Mouse (Mus musculus) frontal cortex, postnatal 10 days (tissue): ENCODE results near the gene Lce1l.
"Not testable (repeated sequence)": the region's sequence is repeated elsewhere in the genome, so short reads cannot be mapped to it uniquely, and the experiment has no call there.

Experiments used
- DNase-seq, 2 experiments: peaks; one replicate each; pipeline ENCODE4 v3.0.0; 2022; ENCODE audit warnings: low spot score in 2 of 2, mixed read lengths in 1 of 2

The Lce1l gene

GRCm38 (mm10) chr3:92851186-92851585 lies at the start of gene Lce1l:
Lce1l (minus strand) TSS chr3:92851286.
- DNase-seq, result no peak

- DNase-seq, result no peak
Measured at GRCm38 (mm10) chr3:92894489-92894888, 43.4 kb upstream of the Lce1l start.

GRCm38 (mm10) chr3:92894063-92894462 lies 43.0 kb upstream of the Lce1l start:
- no peak for DNase-seq

GRCm38 (mm10) chr3:92874180-92874579 lies 23.1 kb upstream of the Lce1l start:
- no peak for DNase-seq

- DNase-seq, result no peak
Measured at GRCm38 (mm10) chr3:92870116-92870515, 19.0 kb upstream of the Lce1l start, which contains the start of gene 2310050C09Rik. 2310050C09Rik (minus strand) TSS chr3:92870216.

GRCm38 (mm10) chr3:92827108-92827507 lies 24.0 kb downstream of the Lce1l start, which contains the start of gene Kprp:
Kprp (minus strand) TSS chr3:92827247.
- DNase-seq, result no peak

GRCm38 (mm10) chr3:92825808-92826207 lies 25.3 kb downstream of the Lce1l start:
- DNase-seq, result no peak

GRCm38 (mm10) chr3:92816036-92816435 lies 35.0 kb downstream of the Lce1l start:
- not testable (repeated sequence) for DNase-seq

- no peak for DNase-seq
Measured at GRCm38 (mm10) chr3:92815581-92815980, 35.5 kb downstream of the Lce1l start.

- no peak for DNase-seq
Measured at GRCm38 (mm10) chr3:92807791-92808190, 43.3 kb downstream of the Lce1l start, which contains the start of gene Lce1k. Lce1k (minus strand) TSS chr3:92807891.
